Mouse (Mus musculus): Measurements from ENCODE around the gene Sh3gl3.

- TF ChIP-seq GATA1 (IDR thresholded peaks at IDR 0.05; ENCODE audit: borderline replicate concordance, low read length) (no peak), CTCF (IDR thresholded peaks at IDR 0.05; ENCODE audit: low read depth, low read length) (no peak)
Observed at GRCm38 (mm10) chr7:82334000-82334399, 160.4 kb downstream of the Sh3gl3 start.
